Mouse (Mus musculus) bone marrow, adult 2 months (tissue): Measurements from ENCODE around the gene Cfap45. TPM values are rescaled to one million over a fixed set of nuclear protein-coding genes. Genes with fewer than 3 reads are reported as not detected.
A peak's percentile ranks its signal among the peaks of the same experiment; 100 is the strongest.

Source experiments
- H3K27ac ChIP-seq: fragments of 200-500 bp; 2 replicates; pipeline ENCODE4 v1.5.1; 2012; ENCODE audit warnings: low read depth, mild to moderate bottlenecking, control low read depth, inconsistent platforms, low read length; ENCODE audit not compliant: control insufficient read depth, poor library complexity, insufficient read depth
- H3K4me1 ChIP-seq: fragments of 200-500 bp; 2 replicates; pipeline ENCODE4 v1.6.1; 2011; ENCODE audit warnings: low read length; ENCODE audit not compliant: control insufficient read depth, insufficient read depth
- H3K4me3 ChIP-seq: fragments of 200-500 bp; replicated peaks from 2 replicates; pipeline ENCODE3; 2011; ENCODE audit warnings: mild to moderate bottlenecking, low read depth, low read length, control low read depth; ENCODE audit not compliant: control insufficient read depth
- CTCF ChIP-seq: fragments of 200-500 bp; IDR thresholded peaks from 2 replicates; pipeline ENCODE4 v1.5.1; 2011; ENCODE audit warnings: low read length, control low read depth; ENCODE audit not compliant: control insufficient read depth, insufficient read depth
- POLR2A ChIP-seq: fragments of 200-500 bp; IDR thresholded peaks from 2 replicates; pipeline ENCODE4 v1.6.1; 2011; ENCODE audit warnings: low read depth, mild to moderate bottlenecking, control low read depth, low read length, borderline replicate concordance; ENCODE audit not compliant: control insufficient read depth
- WGBS: fragments of 180-500 bp; shearing (Covaris S2); methylation state at CpG from one replicate; pipeline ENCODE4 v1.1.7; 2018; 5-methylcytosine and 5-hydroxymethylcytosine counted together
- polyA plus RNA-seq: library from polyadenylated mRNA; stranded (reverse); fragments of >200 nt; gene quantifications from 2 replicates; pipeline ENCODE4 v1.2.4, GENCODE M21; 2011; ENCODE audit warnings: low replicate concordance; ENCODE audit not compliant: missing spikeins, insufficient read depth, insufficient read length

Cfap45 gene
- polyA plus RNA-seq, 1 experiment = 5.2 TPM

DNA sequence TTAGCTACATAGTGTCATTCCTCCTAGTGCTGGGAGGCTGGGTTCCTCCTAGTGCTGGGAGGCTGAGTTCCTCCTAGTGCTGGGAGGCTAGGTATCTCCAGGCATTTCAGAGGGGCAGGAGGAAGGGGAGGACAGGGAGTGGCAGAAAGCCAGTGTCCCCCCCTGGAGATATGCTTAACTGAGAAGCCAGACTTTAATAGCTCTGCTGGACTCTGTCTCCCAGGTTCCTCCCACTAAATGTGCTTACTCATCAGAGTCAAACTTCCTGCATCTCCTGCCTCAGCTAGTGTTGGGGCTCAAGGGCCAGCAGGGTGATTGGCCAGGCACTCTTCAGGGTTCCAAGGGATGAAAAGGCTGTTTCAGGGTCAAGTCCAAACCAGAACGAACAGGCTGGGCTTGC lies 5.2 kb upstream of the Cfap45 start:
- H3K4me3 ChIP-seq = no peak overlapping the region
- whole genome bisulfite sequencing = 39% methylated on average over 1 of the region's 1 CpGs
- TF ChIP-seq POLR2A (no peak), CTCF (no peak)
- peaks cover 7% of the 10 kb centered on the region for H3K4me1 ChIP-seq
- H3K27ac ChIP-seq = peak overlapping the region; percentile 28; the same call in 1 of the 2 replicates

GRCm38 (mm10) chr1:172518013-172518412 lies 2.6 kb upstream of the Cfap45 start:
- Histone ChIP-seq H3K4me3 (no peak overlapping the region), H3K27ac (no peak overlapping the region), H3K4me1 (peaks cover 9% of the 10 kb centered on the region)
- TF ChIP-seq POLR2A = no peak
- TF ChIP-seq CTCF = peak; percentile 67
- 70% methylated on average over 4 of the region's 4 CpGs for WGBS

- H3K4me3 ChIP-seq = no peak overlapping the region
- WGBS = 65% methylated on average over 6 of the region's 6 CpGs
- peaks cover 7% of the 10 kb centered on the region; the same call in 1 of the 2 replicates for H3K4me1 ChIP-seq
- TF ChIP-seq POLR2A = no peak
- no peak for TF ChIP-seq CTCF
- H3K27ac ChIP-seq = no peak overlapping the region
Observed at GRCm38 (mm10) chr1:172519644-172520043, 957 bp upstream of the Cfap45 start.

GRCm38 (mm10) chr1:172522524-172522923 lies 1.9 kb downstream of the Cfap45 start:
- Histone ChIP-seq H3K4me3 (no peak overlapping the region), H3K4me1 (peaks cover 4% of the 10 kb centered on the region; the same call in 1 of the 2 replicates), H3K27ac (no peak overlapping the region)
- no peak for TF ChIP-seq POLR2A
- TF ChIP-seq CTCF = no peak
- WGBS = 18% methylated on average over 7 of the region's 7 CpGs

- Histone ChIP-seq H3K4me3 (no peak overlapping the region), H3K27ac (no peak overlapping the region), H3K4me1 (peaks cover 4% of the 10 kb centered on the region; the same call in 1 of the 2 replicates)
- 61% methylated on average over 12 of the region's 12 CpGs for WGBS
- TF ChIP-seq POLR2A (no peak), CTCF (no peak)
Observed at GRCm38 (mm10) chr1:172523699-172524101, 3.1 kb downstream of the Cfap45 start.

GRCm38 (mm10) chr1:172525027-172525764 lies 4.6 kb downstream of the Cfap45 start:
- Histone ChIP-seq H3K4me1 (peaks cover 4% of the 10 kb centered on the region; the same call in 1 of the 2 replicates), H3K27ac (no peak overlapping the region; the same call in 1 of the 2 replicates), H3K4me3 (peak overlapping the region; percentile 41)
- TF ChIP-seq POLR2A (no peak), CTCF (peak; percentile 34; the same call in 1 of the 2 replicates)
- WGBS = 4% methylated on average over 15 of the region's 15 CpGs

- Histone ChIP-seq H3K4me1 (peaks cover 8% of the 10 kb centered on the region; the same call in 1 of the 2 replicates), H3K4me3 (no peak overlapping the region), H3K27ac (peak overlapping the region; percentile 10; the same call in 1 of the 2 replicates)
- WGBS = 6% methylated on average over 7 of the region's 7 CpGs
- TF ChIP-seq CTCF = no peak
- TF ChIP-seq POLR2A = no peak
Observed at GRCm38 (mm10) chr1:172525971-172526370, 5.4 kb downstream of the Cfap45 start.

- peak overlapping the region; percentile 7 for H3K4me3 ChIP-seq
- peak overlapping the region; percentile 61; the same call in 1 of the 2 replicates for H3K27ac ChIP-seq
- peaks cover 6% of the 10 kb centered on the region; the same call in 1 of the 2 replicates for H3K4me1 ChIP-seq
- WGBS = 2% methylated on average over 23 of the region's 23 CpGs
- TF ChIP-seq POLR2A = no peak
- TF ChIP-seq CTCF = no peak
Observed at GRCm38 (mm10) chr1:172526380-172527081, 5.9 kb downstream of the Cfap45 start.
